Mouse (Mus musculus) spleen, adult 2 months (tissue): Measurements from ENCODE around the gene Efna3.

Source experiments
- CTCF ChIP-seq: fragments of 200-500 bp; IDR thresholded peaks from 2 replicates; pipeline ENCODE4 v1.5.1; 2011; ENCODE audit warnings: mild to moderate bottlenecking, inconsistent platforms; ENCODE audit not compliant: insufficient read depth, insufficient read length, insufficient replicate concordance; ENCODE audit errors: extremely low read depth
- POLR2A ChIP-seq: fragments of 200-500 bp; IDR thresholded peaks from 2 replicates; pipeline ENCODE4 v1.6.1; 2011; ENCODE audit warnings: low read depth, low read length, inconsistent platforms

- TF ChIP-seq CTCF (no peak), POLR2A (no peak)
These were observed 2.1 kb downstream of the Efna3 start for GRCm38 (mm10) chr3:89320581-89321182.
